Mouse (Mus musculus) T-cell, adult 2 months (primary cell): ENCODE measurements around the gene Nprl3.
A peak's percentile ranks its signal among the peaks of the same experiment; 100 is the strongest.

Experiments used
- DNase-seq: peaks from one replicate; pipeline ENCODE4 v3.0.0; 2022; ENCODE audit warnings: low spot score

The Nprl3 gene

GRCm38 (mm10) chr11:32196727-32197126, 70.8 kb downstream of the Nprl3 start:
- DNase-seq: no peak

- no peak for DNase-seq
Measured at GRCm38 (mm10) chr11:32195867-32196540, 71.5 kb downstream of the Nprl3 start.

- DNase-seq: no peak
Measured at GRCm38 (mm10) chr11:32194626-32195025, 72.9 kb downstream of the Nprl3 start.

- DNase-seq: no peak
Measured at GRCm38 (mm10) chr11:32194086-32194485, 73.4 kb downstream of the Nprl3 start.

- no peak for DNase-seq
Measured at GRCm38 (mm10) chr11:32193156-32193555, 74.4 kb downstream of the Nprl3 start.

- no peak for DNase-seq
Measured at GRCm38 (mm10) chr11:32190603-32191110, 76.8 kb downstream of the Nprl3 start.

GRCm38 (mm10) chr11:32190119-32190518, 77.4 kb downstream of the Nprl3 start:
- DNase-seq: no peak

- no peak for DNase-seq
Measured at GRCm38 (mm10) chr11:32189434-32189833, 78.1 kb downstream of the Nprl3 start.

- no peak for DNase-seq
Measured at GRCm38 (mm10) chr11:32188881-32189280, 78.6 kb downstream of the Nprl3 start.

- DNase-seq: no peak
Measured at GRCm38 (mm10) chr11:32187256-32187655, 80.3 kb downstream of the Nprl3 start.

- no peak for DNase-seq
Measured at GRCm38 (mm10) chr11:32186031-32186430, 81.5 kb downstream of the Nprl3 start.

GRCm38 (mm10) chr11:32184469-32184868, 83.0 kb downstream of the Nprl3 start:
- no peak for DNase-seq

- peak; percentile 60 for DNase-seq
Measured at GRCm38 (mm10) chr11:32181973-32182868, 85.3 kb downstream of the Nprl3 start.

- no peak for DNase-seq
Measured at GRCm38 (mm10) chr11:32181246-32181645, 86.3 kb downstream of the Nprl3 start.

- no peak for DNase-seq
Measured at GRCm38 (mm10) chr11:32178506-32178905, 89.0 kb downstream of the Nprl3 start.
